Mouse (Mus musculus) limb, embryonic 15.5 days (tissue): ENCODE measurements around the gene Unc93b1. TPM values are rescaled to one million over a fixed set of nuclear protein-coding genes. Genes with fewer than 3 reads are reported as not detected.

ENCODE experiments used
- ATAC-seq: fragments of 200-750 bp; cut with Nextera tagmentation; 2 replicates; pipeline ENCODE4 v1.8.0; 2017; ENCODE audit warnings: low read depth, moderate TSS enrichment; ENCODE audit not compliant: insufficient number of reproducible peaks, low FRiP score, low TSS enrichment
- H3K27ac ChIP-seq: fragments of 300-500 bp; sonication (generic); 2 replicates; pipeline ENCODE4 v1.5.1; 2015; ENCODE audit warnings: moderate library complexity, mild to moderate bottlenecking, inconsistent platforms
- H3K27me3 ChIP-seq: fragments of 300-500 bp; sonication (generic); 2 replicates; pipeline ENCODE4 v1.6.1; 2015; ENCODE audit warnings: inconsistent platforms
- H3K36me3 ChIP-seq: fragments of 300-500 bp; sonication (generic); 2 replicates; pipeline ENCODE4 v1.6.1; 2015; ENCODE audit warnings: inconsistent platforms
- H3K4me1 ChIP-seq: fragments of 300-500 bp; sonication (generic); 2 replicates; pipeline ENCODE4 v1.6.1; 2015; ENCODE audit warnings: inconsistent platforms
- H3K4me2 ChIP-seq: fragments of 300-500 bp; sonication (generic); 2 replicates; pipeline ENCODE4 v1.6.1; 2015; ENCODE audit warnings: mild to moderate bottlenecking, inconsistent platforms
- H3K4me3 ChIP-seq: fragments of 300-500 bp; sonication (generic); 2 replicates; pipeline ENCODE4 v1.5.1; 2015; ENCODE audit warnings: mild to moderate bottlenecking, inconsistent platforms
- H3K9ac ChIP-seq: fragments of 300-500 bp; sonication (generic); 2 replicates; pipeline ENCODE4 v1.6.1; 2015; ENCODE audit warnings: inconsistent platforms
- H3K9me3 ChIP-seq: fragments of 300-500 bp; sonication (generic); 2 replicates; pipeline ENCODE4 v1.6.1; 2016; ENCODE audit warnings: inconsistent platforms
- WGBS: fragments of 180-500 bp; shearing (Covaris S2); methylation state at CpG from one replicate; pipeline ENCODE4 v1.1.7; 2015; 5-methylcytosine and 5-hydroxymethylcytosine counted together
- polyA plus RNA-seq: library from polyadenylated mRNA; unstranded; fragments of >200 nt; fragmentation: Nextera tagmentation; extraction: Ambion mirVana; gene quantifications from 2 replicates; pipeline ENCODE4 v1.2.1, GENCODE M21; 2015

Unc93b1 gene
- polyA plus RNA-seq, 1 experiment from 2014 or later: 26.1 TPM

DNA sequence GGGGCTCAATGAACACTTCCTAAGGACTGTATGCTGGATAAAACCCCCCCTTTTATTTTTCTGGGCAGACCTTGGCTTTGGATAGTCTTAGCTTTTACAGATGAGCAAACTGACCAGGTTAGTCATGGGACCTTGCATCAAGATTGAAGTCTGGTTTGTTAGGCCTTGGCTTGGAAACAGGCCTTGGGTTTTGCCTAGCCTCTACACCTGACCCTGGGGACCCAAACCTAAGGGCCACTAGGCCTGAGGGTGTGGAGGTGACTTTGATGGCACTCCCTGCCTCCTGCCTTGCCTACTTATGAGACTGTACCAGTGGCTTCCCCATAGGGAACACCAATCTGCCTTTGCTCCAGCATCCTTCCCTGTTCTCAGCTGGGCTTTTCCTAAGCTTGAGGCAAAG lies 15.1 kb upstream of the Unc93b1 start:
- Histone ChIP-seq H3K4me2 (no peak overlapping the region), H3K9me3 (no peaks in the 10 kb centered on the region), H3K4me1 (peaks cover 4% of the 10 kb centered on the region; the same call in 1 of the 2 replicates), H3K27ac (no peak overlapping the region), H3K9ac (no peak overlapping the region), H3K36me3 (no peaks in the 10 kb centered on the region), H3K4me3 (no peak overlapping the region), H3K27me3 (no peaks in the 10 kb centered on the region)
- no peak for ATAC-seq

DNA sequence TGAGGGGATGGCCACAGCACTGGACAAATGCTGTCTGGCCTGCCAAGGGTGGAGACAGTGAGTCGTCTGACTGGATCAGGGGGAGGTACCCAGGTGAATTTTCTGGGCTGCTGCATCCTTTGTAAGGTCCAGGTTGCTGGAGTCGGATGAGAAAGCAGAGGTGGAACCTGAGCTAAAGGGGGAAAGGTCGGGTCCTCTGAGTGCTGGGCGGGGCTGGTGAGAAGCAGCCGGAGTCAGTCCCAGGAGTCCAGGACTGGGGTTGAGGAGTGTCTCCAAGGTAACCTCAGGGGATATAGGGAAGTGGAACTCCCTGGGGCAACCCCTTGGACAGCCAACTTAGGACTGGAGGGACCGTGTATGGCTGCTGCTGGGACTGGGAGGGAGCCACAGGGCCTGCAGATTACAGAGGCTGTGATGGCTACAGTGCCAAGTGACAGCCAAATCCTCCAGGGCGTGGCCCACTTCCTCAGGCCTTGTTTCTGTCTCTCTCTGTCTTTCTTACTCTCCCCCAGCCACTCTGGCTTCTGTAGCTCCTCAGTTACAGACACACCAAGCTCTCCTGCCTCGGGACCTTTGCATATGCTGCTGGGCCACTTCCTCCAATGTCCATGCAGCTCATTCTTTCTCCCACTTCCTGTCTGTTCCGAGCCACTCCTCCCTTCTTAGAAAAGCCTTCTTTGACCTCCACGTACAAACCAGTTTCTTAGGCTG lies 12.2 kb upstream of the Unc93b1 start:
- Histone ChIP-seq H3K27ac (peak overlapping the region; percentile 35), H3K27me3 (no peaks in the 10 kb centered on the region), H3K9me3 (no peaks in the 10 kb centered on the region), H3K9ac (0 out of 2 replicates have a peak overlapping the region, but pooled peaks have one; percentile 2), H3K36me3 (no peaks in the 10 kb centered on the region), H3K4me2 (no peak overlapping the region), H3K4me3 (no peak overlapping the region), H3K4me1 (peaks cover 18% of the 10 kb centered on the region)
- ATAC-seq: no peak
- 53% methylated on average over 10 of the region's 10 CpGs for WGBS

DNA sequence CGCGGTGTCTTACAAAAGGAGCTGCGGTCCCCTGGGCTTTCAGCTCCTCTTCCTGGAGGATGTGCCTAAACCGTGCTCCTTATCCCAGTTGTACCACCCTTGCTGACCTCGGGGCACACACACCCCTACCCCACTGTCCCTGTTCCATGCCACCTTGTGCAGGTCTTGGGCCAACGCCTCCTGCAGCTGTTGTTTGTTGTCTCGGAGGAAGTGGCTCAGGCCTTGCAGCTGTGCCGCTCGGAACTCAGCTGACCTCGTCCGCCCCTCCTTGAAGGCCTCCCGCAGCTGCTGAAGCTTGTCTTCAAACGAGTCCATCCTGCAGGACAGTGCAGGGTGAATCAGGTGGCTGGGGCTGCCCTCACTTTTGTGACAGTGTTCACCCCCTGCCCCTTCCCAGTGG lies 11.4 kb upstream of the Unc93b1 start:
- peaks cover 18% of the 10 kb centered on the region for H3K4me1 ChIP-seq
- no peak overlapping the region for H3K4me3 ChIP-seq
- H3K27me3 ChIP-seq: no peaks in the 10 kb centered on the region
- no peak overlapping the region for H3K9ac ChIP-seq
- no peaks in the 10 kb centered on the region for H3K9me3 ChIP-seq
- no peaks in the 10 kb centered on the region for H3K36me3 ChIP-seq
- peak; percentile 42; the same call in 1 of the 2 replicates for ATAC-seq
- peak overlapping the region; percentile 35 for H3K27ac ChIP-seq
- WGBS: 54% methylated on average over 13 of the region's 13 CpGs
- no peak overlapping the region for H3K4me2 ChIP-seq

DNA sequence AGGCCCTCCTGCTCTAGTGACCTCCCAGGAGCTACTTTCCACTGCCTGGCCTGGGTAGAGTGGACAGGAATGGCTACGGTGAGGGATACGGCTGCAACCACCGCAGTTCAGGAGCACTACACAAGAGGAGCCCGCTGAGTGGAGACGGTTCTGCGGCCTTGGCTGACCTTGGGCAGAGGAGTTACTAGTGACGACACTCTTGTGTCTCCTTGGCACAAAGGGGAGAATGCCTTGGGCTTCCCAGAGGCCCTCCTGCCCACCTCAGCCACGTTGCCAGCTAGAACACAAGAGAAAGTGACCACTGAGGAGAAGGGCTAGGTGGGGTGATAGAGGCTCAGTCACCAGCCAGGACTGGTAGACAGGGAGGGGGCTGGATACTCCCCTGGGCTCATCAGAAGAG lies 10.8 kb upstream of the Unc93b1 start:
- Histone ChIP-seq H3K27ac (0 out of 2 replicates have a peak overlapping the region, but pooled peaks have one; percentile 35), H3K36me3 (no peaks in the 10 kb centered on the region), H3K9ac (no peak overlapping the region), H3K4me2 (no peak overlapping the region), H3K4me3 (no peak overlapping the region), H3K27me3 (no peaks in the 10 kb centered on the region), H3K4me1 (peaks cover 23% of the 10 kb centered on the region), H3K9me3 (no peaks in the 10 kb centered on the region)
- no peak for ATAC-seq
- 83% methylated on average over 8 of the region's 8 CpGs for WGBS

DNA sequence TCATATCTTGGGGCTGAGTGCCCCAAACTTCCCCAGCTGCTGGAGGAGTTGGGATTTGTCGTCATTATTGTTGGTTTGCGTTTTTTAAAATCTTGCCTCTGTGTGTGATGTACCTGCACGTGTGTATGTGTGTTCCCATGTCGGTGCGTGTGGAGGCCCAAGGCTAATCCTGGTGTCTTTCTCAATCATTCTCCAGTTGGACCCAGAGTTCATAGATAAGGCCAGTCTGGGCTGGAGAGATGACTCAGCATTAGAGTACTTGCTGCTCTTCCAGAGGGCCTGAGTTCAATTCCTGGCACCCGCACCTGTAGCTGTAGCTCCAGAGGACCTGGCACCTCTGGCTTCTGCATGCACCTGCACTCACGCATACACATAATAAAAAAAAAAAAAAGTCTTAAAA lies 10.1 kb upstream of the Unc93b1 start:
- Histone ChIP-seq H3K27ac (no peak overlapping the region), H3K9ac (no peak overlapping the region), H3K4me1 (peaks cover 30% of the 10 kb centered on the region), H3K4me2 (no peak overlapping the region), H3K36me3 (no peaks in the 10 kb centered on the region), H3K4me3 (no peak overlapping the region), H3K27me3 (no peaks in the 10 kb centered on the region), H3K9me3 (no peaks in the 10 kb centered on the region)
- ATAC-seq: no peak
- WGBS: 90% methylated on average over 7 of the region's 7 CpGs

DNA sequence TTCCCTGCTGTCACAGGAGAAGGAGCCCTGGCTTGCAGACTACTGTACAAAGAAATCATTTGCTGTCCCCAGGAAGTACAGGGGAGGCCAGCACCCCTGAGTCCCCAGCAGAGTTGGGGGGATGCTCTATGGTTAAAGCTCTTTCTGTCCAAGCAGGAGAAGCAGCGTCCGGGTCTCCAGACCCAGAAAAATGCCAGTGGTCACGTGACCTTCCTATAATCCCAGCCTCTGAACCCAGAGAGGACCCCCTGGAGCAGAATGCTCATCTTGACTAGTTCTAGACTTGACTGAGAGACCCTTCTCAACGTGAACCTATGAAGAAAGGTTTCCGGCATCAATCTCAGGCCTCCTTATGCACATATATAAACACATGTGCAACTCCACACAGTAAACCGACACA lies 9.1 kb upstream of the Unc93b1 start:
- no peaks in the 10 kb centered on the region for H3K27me3 ChIP-seq
- H3K27ac ChIP-seq: no peak overlapping the region
- H3K4me2 ChIP-seq: no peak overlapping the region
- no peak for ATAC-seq
- no peaks in the 10 kb centered on the region for H3K36me3 ChIP-seq
- H3K9ac ChIP-seq: no peak overlapping the region
- WGBS: 70% methylated on average over 6 of the region's 6 CpGs
- H3K4me1 ChIP-seq: peaks cover 40% of the 10 kb centered on the region
- no peaks in the 10 kb centered on the region for H3K9me3 ChIP-seq
- H3K4me3 ChIP-seq: no peak overlapping the region

DNA sequence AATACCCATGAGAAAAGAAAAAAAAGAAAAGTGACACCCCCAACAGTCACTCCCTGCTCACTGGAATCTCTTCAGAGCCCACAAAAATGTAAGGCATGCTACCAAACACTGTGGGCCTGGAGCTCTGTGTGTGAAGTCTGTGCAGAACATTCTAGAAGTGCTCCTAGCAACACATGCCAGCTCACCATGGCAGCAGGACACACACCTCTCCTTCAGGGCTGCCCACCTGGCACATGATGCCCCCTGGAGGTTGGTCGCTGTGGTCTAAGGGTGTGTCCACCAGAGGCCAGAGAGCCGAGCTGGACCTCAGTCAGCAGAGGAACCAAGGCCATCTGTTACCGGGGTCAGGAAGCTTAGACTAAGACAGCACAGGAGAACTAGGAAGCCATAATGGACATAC lies 8.7 kb upstream of the Unc93b1 start:
- Histone ChIP-seq H3K9ac (no peak overlapping the region), H3K4me1 (peaks cover 41% of the 10 kb centered on the region), H3K27me3 (no peaks in the 10 kb centered on the region), H3K36me3 (no peaks in the 10 kb centered on the region), H3K4me2 (no peak overlapping the region), H3K9me3 (no peaks in the 10 kb centered on the region), H3K27ac (0 out of 2 replicates have a peak overlapping the region, but pooled peaks have one; percentile 47), H3K4me3 (no peak overlapping the region)
- WGBS: 51% methylated on average over 3 of the region's 3 CpGs
- ATAC-seq: no peak

DNA sequence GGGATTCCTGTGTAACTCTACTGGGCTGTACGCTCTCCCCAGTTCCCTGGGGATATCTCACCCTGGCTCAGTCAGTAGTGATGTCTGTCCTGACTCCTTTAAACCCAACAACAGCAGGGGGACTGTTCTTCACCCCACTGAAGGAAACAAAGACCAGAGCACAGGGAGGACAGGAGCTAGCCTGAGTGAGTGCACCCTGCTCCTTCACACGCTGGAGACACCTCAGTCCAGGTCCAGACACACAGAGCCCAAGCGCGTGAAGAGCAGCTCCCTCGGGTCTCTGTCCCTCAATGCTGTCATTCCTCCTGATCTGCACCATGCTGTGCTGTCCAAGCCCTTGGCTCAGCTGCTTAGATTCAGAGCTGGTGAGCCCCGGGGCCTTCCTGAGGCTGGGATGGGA lies 8.3 kb upstream of the Unc93b1 start:
- H3K4me2 ChIP-seq: no peak overlapping the region
- H3K9ac ChIP-seq: no peak overlapping the region
- H3K9me3 ChIP-seq: no peaks in the 10 kb centered on the region
- ATAC-seq: no peak
- H3K27ac ChIP-seq: 0 out of 2 replicates have a peak overlapping the region, but pooled peaks have one; percentile 47
- H3K4me3 ChIP-seq: no peak overlapping the region
- 68% methylated on average over 6 of the region's 6 CpGs for WGBS
- H3K4me1 ChIP-seq: peaks cover 41% of the 10 kb centered on the region
- no peaks in the 10 kb centered on the region for H3K36me3 ChIP-seq
- no peaks in the 10 kb centered on the region for H3K27me3 ChIP-seq

DNA sequence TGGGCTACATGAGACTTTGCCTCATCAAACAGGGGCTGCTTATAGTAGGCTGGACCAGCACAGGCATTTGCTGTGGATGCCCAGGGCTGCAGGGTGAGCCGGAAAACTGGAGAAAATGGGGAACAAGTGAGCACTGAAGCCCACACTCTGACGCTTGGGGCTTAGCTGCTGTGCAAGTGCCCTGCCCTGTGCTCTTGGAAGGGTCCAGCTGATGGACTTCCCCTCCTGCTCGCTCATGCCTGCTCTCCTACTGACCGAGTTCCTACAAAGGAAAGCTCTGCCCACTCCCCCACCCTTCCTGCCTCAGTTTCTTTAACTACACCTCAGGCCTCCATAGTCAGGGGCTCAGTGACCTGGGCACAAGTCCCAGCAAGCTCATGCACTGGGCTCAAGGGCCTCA lies 7.0 kb upstream of the Unc93b1 start:
- 0 out of 2 replicates have a peak overlapping the region, but pooled peaks have one; percentile 22 for H3K27ac ChIP-seq
- H3K4me1 ChIP-seq: peaks cover 41% of the 10 kb centered on the region
- no peak overlapping the region for H3K4me3 ChIP-seq
- no peak overlapping the region for H3K4me2 ChIP-seq
- no peaks in the 10 kb centered on the region for H3K9me3 ChIP-seq
- no peak overlapping the region for H3K9ac ChIP-seq
- WGBS: 85% methylated on average over 4 of the region's 4 CpGs
- no peaks in the 10 kb centered on the region for H3K36me3 ChIP-seq
- no peaks in the 10 kb centered on the region for H3K27me3 ChIP-seq
- no peak for ATAC-seq

DNA sequence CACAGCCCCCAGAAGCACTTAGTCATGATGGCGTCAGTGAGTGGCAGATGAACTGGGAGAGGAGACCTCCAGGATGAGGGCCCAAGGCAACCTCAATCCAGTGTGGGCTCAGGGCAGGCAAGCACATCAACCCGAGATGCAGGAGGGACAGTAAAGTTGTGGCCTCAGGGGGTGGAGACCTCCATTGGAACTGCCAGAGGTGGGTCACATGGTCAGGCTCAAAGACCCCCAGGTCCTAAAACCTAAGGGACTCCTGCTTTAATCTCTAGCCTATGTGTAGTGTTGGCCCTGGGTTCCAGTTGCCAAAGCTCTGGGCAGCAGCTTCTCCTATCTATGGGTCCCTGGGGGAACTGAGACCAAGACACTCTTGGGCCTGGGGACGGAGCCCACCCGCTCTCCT lies 6.2 kb upstream of the Unc93b1 start:
- Histone ChIP-seq H3K4me1 (peaks cover 37% of the 10 kb centered on the region), H3K4me3 (no peak overlapping the region), H3K27me3 (no peaks in the 10 kb centered on the region), H3K27ac (peak overlapping the region; percentile 76), H3K9ac (no peak overlapping the region), H3K9me3 (no peaks in the 10 kb centered on the region), H3K36me3 (no peaks in the 10 kb centered on the region), H3K4me2 (no peak overlapping the region)
- no peak for ATAC-seq
- WGBS: 70% methylated on average over 4 of the region's 4 CpGs

DNA sequence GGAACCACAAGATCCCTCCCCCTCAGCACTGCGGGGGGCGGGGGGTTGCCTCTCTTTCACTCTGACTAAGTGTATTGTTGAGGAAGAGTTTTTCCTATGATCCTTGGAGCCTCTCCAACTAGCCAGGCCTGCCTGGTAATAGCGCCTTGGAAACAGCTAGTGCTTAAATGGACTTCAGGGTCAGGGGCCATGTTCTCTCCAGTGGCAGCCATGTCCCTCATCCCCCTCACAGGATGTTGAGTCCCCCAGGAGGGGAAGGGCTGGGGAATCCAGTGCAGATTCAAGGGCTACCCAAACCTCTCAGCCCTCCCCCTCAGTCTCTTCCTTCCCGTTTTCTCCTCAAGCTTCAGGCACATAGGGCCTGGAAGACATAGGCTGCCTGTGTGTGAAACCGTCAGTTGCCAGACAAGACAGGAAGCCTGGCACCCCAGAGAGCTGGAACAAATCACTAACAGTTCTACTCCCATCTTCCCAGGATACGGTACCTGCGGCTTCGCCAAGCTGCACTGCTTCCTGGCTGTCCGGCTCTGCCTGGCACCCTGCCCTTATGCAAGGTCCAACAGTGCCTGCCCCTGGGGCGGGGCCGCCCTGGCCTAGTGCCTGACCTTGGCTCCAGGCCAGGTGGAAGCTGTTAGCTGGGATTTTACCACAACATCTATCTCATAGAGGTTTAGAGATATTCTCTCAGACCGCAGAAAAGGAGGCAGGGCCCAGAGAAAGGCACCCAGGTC lies 5.6 kb upstream of the Unc93b1 start, which contains the start of gene Aldh3b1:
Gene Aldh3b1 (minus strand): TSS at position 598 of the 731 bp plus-strand sequence.
- H3K4me3 ChIP-seq: no peak within 1 kb of the TSS
- peak; percentile 35; the same call in 1 of the 2 replicates for ATAC-seq
- 39% methylated on average over 12 of the region's 12 CpGs for WGBS
- H3K36me3 ChIP-seq: no peaks in the 10 kb centered on the region
- H3K9me3 ChIP-seq: no peaks in the 10 kb centered on the region
- peak within 1 kb of the TSS; percentile 12; the same call in 1 of the 2 replicates for H3K4me2 ChIP-seq
- peak within 1 kb of the TSS; percentile 76 for H3K27ac ChIP-seq
- peaks cover 37% of the 10 kb centered on the region for H3K4me1 ChIP-seq
- no peaks in the 10 kb centered on the region for H3K27me3 ChIP-seq
- H3K9ac ChIP-seq: no peak within 1 kb of the TSS
